Mouse (Mus musculus): ENCODE results near the gene Ace3.
"Not testable (repeated sequence)": the region's sequence is repeated elsewhere in the genome, so short reads cannot be mapped to it uniquely, and the experiment has no call there.

Gene Ace3

DNA sequence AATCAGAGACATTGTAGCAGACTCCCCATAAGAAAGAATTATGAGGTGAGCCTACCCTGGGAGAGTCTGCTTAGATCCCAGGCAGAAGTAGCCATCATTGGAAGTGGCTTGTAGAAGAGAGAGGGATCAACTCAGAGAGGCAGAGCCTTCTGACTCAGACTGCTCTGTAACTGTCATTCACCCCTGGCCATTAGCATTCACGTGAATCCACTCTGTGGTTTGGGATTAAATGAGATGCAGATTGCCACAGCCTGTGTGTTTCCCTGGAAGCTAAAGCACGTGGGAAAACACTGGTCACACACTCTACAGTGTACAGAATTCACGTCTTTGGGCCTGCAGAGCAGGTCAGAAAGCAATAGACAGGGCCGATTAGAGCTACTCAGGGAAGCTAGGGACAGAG lies 10.0 kb upstream of the Ace3 start:
- no peak for DNase-seq

DNA sequence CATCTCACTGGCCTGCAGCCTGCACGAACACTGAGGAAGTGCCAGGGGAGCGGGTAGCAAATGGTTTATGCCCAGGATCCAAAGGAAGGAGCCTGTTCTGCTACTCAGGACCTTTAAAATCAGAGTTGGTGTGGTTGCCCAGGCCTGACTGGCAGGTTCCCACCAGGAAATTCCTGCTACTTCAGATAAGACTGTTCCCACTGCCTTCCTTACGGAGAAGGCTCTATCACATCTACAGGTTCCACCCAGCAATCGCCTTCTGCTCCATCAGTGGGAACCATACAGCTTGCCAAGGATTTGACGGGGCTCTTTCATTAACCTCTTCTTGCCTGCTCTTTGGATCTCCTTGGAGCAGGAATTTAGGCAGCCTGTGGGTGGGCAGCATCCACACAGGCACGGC lies 7.0 kb upstream of the Ace3 start:
- DNase-seq, result no peak

DNA sequence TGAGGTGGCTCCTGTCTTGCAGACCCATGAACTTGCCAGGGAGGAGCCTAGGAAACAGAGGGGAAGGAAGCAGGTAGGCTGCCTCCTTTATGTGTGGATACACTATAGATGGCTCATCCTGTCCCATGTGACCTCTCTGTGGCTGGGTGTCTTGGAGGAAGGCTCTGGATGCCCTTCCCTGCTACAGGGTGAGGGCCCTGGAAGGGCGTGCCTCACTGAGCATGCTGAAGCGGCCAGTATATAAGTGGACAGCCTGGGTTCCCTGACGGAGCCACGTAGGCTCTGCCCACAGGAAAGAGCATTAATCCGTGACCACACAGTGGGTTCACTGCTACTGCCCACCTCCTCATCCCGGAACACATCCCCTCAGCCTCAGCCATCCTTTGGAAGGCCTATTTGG lies 5.0 kb upstream of the Ace3 start:
- DNase-seq, result no peak

DNA sequence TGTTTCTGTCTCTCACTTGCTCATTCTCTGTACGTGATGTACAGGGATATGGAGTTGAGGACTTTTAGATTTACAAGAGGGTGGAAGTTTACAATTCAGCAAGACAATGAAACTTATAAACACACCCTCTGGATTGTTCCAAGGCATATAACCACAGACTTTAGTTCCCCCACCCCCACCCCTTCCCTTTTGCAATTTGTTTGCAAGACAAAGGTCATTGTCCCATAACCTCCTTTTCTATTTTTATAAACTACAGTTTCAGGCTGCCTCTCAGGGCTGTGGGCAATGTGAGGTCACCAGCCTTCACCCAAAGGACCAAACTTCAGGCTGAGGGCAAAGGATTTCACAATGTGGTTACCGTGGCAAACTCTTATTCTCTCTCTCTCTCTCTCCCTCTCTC lies 4.2 kb upstream of the Ace3 start:
- no peak for DNase-seq

DNA sequence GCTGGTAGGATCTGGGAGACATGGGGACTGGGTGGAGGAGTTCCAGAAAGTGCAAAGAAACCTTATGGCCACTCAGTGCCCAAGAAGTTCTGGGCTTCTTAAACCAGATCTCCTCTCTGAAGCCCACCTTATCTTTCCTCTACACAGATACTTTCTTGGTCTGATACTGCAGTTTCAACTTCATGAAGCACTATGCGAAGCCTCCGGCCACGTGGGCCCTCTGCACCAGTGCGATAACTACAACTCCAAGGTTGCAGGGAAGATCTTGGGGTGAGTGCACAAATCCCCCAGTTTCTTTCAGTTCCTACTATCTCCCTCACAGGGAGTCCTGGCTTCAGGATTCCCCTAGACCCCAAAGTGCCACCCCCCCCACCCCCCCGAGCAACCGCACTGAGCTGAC lies 5.6 kb downstream of the Ace3 start:
- DNase-seq, result no peak

DNA sequence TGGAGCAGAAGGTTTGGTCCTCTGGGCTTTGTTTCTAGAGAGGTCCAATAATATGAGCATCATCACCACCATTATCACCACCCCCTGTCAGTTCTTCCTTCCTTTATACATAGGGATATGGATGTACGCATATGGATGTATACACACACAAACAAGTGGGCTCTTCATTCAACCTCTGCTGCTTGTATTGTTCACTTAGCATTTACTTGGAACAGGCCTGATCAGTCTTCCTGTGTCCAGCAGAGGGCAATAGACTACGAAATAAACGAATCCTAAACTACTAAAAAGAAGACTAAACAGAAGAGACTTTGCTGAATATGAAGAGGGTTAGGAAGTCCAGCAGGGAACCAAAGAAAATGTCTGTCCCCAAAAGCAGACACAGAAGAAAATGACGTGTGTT lies 7.2 kb downstream of the Ace3 start:
- peak; percentile 31 for DNase-seq

DNA sequence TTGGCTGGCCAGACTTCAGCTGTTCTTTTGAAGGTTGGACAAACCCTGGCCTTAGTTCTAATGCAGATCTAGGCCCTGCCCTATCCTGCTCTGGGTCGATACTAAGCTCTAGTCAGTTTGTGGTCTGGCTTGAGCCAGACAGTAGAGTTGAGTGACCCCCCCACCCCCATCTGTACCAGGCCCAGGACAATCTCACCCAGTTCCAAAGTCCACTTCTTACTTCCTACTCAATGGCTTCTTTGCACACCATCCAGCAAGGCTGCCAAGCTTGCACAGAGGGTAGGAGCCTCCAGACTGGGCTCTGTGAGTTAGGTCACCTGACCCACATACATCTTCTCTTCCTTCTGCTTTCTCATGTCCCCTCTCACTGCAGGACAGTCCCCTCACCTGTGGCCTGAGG lies 10.1 kb downstream of the Ace3 start:
- DNase-seq, result no peak

DNA sequence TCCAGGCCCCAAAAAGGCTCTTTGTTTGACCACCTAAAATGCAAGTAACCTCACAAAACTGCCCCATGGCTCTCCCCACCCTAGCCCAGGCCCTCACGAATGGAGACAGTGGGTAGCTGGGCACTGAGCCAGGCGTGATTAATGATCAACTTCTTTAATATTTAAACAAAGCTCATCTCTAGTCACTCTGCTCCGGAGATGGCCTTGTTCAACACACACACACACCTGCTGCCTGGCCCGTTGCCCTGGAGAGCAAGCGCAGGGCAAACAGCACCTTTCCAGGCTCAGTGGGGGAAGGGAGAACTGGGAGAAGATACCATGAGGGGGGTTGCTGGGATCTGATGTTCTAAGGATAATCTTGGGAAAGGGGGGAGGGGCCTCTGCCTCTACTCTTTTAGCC lies 11.5 kb downstream of the Ace3 start:
- DNase-seq, result no peak

DNA sequence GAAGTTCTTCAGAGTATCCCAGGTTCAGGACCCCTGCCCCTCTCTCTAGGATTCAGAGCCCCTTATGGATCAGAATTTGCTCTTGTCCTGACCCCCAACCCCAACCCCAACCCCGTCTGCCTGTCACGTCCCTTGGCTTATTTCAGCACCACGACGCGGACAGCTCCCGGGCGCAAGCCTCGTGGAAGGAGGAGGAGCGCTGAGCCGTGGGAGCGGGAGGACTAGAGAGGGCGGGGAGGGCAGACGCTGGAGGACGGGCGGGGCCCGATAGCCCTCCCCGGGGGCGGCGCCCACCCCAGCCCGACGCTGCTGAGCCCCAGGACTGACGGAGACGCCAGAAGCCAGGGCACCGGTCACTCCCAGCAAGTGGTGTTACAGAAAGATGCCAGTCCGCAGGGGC lies 13.3 kb downstream of the Ace3 start, which contains the start of gene Kcnh6:
Kcnh6 (plus strand) TSS at position 304 of the 400 bp plus-strand sequence.
- DNase-seq, result peak; percentile 82

DNA sequence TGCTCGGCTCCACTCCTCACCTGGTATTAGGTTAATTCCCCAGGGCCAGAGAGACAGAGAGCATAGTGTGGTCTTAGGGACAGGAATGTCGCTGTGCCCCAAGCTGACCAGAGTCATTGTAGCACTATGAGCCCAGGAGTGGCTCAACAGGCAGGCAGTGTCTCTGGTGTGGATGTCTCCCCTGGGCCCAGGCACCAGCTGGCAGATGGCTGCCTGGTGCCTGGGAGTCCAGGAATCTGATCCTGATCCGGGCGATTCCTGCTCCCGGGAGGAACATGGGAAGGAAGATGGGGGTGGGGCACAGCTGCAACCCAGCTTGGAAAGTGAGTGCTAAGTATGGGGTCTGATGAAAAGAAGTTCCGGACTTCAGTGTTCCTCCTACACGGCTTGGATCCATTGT lies 18.2 kb downstream of the Ace3 start:
- DNase-seq, result no peak

DNA sequence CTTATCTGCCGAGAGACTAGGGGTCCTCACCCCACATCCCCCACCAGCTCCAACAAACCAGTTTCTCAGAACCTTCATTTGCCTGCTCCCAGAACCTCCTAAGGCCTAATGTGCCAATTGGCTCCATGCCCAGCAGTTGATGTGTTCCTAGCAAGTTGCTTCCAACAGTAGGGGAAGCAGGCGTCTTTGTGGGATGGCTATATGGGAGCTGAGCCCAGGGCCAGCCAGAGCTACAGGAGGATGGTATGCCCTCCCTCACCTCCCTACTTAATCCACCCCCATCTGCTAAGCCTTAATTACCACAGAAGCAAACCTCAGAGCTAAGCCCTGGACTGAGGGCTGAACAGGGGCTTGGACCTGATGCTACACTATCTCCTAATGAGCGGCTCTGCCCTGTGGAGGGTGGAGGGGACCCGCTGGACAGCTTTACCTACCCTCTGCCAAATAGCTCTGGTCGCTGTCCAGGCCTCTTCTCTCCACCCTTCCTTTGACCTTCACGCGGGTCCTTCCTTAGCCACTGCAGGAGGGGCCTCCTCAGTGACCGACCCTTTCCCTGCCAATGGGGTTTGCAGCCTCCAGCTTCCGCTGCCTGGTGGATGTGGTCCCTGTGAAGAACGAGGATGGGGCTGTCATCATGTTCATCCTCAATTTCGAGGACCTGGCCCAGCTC lies 19.2 kb downstream of the Ace3 start:
- no peak for DNase-seq

DNA sequence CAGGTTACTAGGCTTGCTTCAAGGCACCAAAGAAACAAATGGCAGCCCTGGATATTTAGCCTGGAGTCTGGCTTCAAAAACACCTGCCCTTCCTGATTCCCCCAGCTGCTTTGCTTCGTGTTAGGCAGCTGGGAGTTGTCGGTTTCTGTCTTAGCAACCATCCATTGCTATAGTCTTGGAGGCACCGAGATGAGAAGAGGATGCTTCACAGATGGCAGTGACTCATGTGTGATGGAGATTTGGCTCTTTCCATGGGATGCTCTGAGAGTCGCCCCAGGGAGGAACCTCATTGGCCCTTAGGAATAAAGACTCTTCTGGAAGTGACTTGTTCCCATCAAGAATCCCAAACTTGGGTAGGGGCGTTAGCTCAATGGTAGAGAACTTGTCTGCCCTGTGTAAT lies 22.0 kb downstream of the Ace3 start:
- DNase-seq, result no peak

DNA sequence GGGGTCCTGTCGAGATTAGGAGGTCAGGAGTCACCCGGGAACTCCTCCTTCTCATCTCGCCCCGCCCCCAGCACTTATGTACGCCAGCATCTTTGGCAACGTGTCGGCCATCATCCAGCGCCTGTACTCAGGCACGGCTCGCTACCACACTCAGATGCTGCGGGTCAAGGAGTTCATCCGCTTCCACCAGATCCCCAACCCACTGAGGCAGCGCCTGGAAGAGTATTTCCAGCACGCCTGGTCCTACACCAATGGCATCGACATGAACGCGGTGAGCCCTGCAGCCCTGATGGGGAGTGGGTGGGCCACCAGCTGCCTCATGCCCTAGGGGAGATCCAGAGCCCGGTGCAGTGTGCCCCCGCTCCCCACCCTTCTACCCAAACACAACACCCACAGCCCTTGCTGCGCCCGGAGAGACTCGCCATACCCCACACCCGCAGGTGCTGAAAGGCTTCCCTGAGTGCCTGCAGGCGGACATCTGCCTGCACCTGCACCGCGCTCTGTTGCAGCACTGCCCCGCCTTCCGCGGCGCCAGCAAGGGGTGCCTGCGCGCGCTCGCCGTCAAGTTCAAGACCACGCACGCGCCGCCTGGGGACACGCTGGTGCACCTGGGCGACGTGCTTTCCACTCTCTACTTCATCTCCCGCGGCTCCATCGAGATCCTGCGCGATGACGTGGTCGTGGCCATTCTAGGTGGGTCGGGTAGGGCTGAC lies 25.7 kb downstream of the Ace3 start:
- peak; percentile 80 for DNase-seq

DNA sequence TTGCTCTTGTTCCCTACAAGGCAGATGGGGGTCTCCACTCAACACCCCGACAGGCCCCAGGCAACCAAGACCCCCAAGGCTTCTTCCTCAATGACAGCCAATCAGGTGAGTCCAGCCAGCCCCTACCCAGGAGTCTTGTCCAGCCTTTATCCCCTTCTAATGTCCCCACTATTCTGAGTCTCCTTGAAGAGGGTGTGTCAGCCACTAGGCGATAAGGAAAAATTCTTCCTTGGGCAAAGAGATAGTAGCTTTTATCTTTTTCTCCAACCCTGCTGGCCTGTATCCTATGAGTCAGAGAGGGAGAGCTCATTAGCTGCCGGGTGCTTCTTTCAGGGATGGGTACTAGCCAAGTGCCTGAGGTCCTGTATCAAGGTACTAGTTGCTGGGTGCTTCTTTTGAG lies 31.3 kb downstream of the Ace3 start:
- no peak for DNase-seq

DNA sequence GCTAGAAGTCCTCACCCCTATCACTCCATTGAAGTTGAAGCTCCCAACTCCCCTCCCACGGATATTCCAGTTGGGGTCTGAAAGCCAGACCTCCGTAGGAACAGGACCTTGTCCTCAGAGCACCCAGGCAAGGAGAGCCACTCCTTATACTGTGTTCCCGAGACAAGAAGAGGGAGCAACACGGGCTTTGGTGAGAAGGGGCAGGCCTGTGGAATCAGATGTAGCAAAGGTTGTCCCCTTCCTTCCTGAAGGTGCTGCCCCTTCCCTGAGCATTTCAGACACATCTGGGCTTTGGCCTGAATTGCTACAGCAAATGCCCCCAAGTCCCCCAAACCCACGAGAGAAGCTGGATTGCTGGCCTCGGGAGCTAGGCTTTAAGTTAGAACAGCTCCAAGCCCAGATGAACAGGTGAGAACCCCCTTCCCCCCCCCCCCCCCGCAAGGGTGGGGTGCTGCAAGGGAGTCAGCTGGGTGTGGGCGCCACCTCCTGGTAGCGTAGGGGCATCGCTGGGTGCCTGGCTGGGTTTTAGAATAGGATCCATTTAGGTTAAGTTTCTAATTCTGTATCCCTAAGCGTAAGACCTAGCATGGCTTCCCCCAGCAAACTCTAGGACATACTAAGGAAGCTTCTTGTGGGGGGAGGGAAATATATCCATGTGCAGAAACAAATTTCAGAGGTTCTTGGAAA lies 32.1 kb downstream of the Ace3 start:
- peak; percentile 81 for DNase-seq

DNA sequence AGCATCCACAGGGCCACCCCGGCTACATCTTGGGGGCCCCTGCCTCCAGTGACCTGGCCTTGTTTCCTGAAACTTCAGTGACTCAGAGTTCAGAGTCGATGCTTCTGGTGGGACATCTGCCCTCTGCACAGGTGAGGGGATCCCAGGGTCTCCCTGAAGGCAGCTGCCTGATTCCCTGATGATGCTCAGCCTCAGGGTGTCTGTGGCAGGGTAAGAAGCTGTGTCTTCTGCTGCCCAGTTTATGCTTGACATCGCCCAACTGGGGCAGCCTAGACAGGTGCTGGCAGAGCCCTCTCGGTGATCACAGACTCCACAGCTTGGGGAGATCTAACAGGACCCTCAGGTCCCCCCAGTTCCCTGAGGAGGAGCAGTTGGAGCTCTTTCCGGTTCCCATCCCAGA lies 33.1 kb downstream of the Ace3 start:
- no peak for DNase-seq

DNA sequence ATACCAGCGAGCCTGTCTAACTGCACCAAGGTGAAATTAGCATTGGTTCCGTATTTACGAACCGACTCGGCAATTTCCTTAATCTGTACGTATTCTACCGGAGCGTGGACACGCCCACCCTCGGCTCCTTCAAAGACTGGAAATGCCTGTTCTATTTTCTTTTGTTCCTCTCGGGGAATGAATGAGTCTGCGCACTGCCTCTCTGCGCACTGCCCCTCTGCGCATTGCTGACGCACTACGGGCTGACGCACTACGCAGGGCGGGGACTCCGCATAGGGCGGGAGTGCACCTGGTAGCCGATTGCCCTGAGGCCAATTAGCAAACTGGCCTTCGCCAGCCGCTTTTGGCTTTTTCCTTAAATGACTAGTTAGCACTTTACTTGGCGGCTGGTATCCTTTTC lies 37.6 kb downstream of the Ace3 start:
- not testable (repeated sequence) for DNase-seq

DNA sequence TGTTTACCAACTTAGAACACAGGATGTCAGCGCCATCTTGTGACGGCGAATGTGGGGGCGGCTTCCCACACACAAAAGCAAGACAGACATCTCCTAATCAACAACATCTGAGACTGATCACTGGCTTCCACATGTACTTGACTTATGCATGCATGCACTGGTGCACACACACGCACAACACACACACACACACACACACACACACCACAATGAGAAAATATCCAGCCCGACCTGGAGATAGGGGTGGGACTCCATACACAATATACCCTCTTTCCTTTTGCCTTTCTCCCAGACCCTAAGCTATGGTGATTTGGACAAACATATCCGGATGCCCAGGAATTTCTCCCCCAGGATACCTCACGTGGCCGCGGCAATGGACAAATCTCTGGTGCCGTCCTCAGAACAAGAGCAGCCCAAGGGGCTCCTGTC lies 39.0 kb downstream of the Ace3 start:
- peak; percentile 53 for DNase-seq

DNA sequence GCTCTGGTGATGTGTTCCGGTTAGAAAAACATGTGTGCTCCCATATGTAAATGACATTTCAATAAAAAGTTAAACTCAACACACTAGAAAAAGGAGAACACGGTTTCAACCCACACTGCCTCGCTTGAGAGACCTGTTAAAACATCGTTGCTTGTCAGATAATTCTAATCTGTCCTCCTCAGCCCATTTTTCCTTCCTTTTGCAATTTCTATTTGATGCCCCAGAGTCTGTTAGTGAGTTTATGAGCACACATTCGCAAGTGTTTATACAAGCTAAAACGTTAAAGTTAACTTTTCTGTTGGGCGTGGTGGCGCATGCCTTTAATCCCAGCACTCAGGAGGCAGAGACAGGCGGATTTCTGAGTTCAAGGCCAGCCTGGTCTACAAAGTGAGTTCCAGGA lies 40.5 kb downstream of the Ace3 start:
- DNase-seq, result no peak

DNA sequence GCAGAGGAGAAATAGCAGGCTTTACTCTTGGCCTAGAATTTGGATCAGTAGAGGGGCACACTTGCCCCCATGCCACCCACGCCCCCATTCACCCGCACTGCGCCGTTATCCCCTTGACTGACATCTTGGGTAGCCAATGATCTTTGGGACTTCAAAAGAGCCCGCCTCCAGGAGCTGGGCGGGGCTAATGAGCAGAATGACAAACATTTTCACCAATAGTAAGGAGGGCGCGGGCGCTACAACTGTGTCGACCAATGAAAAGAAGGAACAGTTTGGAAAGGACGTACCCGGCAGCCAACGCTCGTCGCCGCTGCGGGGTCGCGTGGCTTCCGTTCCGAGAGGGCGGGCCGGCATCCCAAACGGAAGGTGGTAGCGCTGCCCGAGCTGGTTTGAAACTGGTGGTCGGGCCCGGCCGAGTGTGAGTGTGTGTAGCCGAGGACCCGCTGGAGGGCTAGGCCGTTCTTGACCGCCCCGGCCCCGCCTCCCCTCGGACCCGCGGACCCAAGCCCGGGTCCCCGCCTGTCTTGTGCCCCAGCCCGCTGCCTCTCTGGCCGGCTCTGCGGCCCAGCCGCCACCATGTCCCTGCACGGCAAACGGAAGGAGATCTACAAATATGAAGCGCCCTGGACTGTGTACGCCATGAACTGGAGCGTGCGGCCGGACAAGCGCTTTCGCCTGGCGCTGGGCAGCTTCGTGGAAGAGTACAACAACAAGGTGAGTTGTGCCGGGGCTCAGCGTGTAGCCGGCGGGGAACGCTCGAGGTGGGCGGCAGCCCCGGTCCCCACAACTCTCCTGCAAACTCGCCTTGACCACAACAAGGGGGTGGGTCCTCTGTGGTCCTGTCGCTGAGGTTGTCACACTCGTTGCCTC lies 42.3 kb downstream of the Ace3 start, which contains the start of gene Dcaf7:
Dcaf7 (plus strand) TSS at position 325 of the 870 bp plus-strand sequence.
- DNase-seq, result peak; percentile 97

DNA sequence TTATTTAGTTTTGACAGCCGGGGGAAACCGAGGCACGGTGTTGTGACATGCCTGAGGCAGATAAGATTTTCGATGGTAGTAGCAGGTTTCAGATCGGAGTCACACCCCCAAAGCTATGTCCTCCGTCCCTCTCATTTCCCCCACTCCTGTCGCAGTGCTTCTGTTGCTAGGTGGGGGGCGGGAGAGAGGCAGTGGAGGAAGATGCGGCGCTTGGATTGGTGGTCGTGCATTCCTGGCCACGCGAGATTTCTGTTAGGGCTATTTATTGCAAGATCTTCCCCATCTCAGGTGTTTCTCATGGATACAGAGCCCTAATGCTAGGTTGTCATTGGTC lies 42.9 kb downstream of the Ace3 start:
- peak; percentile 56 for DNase-seq

DNA sequence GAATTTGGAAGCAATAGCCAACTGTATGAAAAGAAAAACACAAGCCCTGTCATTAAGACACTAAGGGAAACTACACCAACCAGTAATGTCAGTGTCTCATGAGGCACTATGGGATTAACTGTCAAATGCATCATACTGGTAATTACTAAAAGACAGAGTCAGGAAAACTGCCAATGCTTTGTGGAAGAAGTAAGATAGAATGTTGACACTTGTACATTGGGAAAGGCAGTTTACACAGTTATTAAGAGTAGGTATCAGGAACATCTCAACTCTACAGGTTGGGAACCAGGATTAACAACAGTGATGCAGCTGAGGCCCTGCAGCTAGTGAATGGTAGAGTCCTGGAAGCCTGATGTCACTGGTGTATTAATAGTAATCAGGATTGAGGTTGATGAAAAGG lies 49.9 kb downstream of the Ace3 start:
- DNase-seq, result no peak

DNA sequence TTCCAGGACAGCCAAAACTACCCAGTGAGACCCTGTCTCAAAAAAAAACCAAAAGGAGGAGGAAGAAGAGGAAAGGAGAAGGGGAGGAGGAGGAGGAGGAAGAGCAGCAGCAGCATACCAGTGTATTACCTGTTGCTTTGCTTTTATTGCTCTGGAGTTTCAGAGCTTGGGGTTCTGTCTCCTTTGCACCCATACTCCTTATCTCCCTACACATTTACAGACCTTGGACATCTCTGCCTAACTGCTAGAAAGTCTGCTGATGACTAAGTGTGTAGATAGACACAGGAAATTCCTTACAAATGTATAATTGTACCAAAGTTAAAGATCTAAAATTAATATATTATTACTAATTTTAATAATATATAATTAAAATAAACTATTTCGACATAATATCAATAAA lies 50.8 kb downstream of the Ace3 start:
- no peak for DNase-seq
